ENCODE assay signal across 9 mouse cellular contexts in the genomic region with DNA sequence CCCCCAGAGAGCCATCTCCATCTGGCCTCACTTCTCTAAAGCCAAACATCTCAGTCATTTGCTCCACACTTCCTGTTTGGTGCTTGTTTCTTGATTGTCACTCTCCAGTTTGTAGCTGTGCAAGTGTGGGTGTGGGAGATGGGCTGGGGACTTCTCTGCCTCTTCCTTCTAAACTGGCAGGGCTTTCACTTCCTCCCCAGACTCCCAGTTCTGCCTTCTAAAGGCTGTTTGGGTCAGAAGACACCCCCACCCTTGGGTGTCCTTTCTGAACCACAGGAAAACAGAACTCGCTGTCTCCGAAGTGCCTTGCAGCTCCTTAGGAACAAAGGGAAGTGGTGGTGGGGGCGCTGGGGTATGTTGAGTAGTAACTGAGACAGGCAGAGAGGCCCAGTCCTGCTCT. TPM values are rescaled to one million over a fixed set of nuclear protein-coding genes. Genes with fewer than 3 reads are reported as not detected.
A peak's percentile ranks its signal among the peaks of the same experiment; 100 is the strongest.
DNase-seq lines count a peak whose midpoint lies in the region; TF ChIP-seq lines count a peak whose summit lies in the region.
"Had no signal": no experiment of that assay in that cellular context is flagged by ENCODE, and none has a peak within 500 bp of the region (broad histone marks: within the 10 kb centered on the region; RNA-seq: fewer than 3 reads in every experiment).

No protein-coding gene starts in this region.

- H3K27me3 ChIP-seq in cerebellum, adult 2 months (ENCODE audit: control insufficient read depth, insufficient read depth, low read length) = no peaks in the 10 kb centered on the region

- intact Hi-C loops in gastrocnemius, postnatal 14 days (cut with DNase I; ENCODE audit: low total_unique reads) = no loop called here

- H3K4me3 ChIP-seq in cerebellum, adult 2 months (replicated peaks; ENCODE audit: insufficient read depth, low read depth, low read length) = no peak overlapping the region

- TF ChIP-seq CTCF in cerebellum, adult 2 months (IDR thresholded peaks at IDR 0.05; ENCODE audit: borderline replicate concordance, insufficient read depth, low read depth, low read length) = no peak

- TF ChIP-seq POLR2A in cerebellum, adult 2 months (IDR thresholded peaks at IDR 0.05; ENCODE audit: borderline replicate concordance, insufficient read depth, low read length) = no peak

- no peak overlapping the region for H3K27ac ChIP-seq in cerebellum, adult 2 months (ENCODE audit: insufficient read depth, low read length)

- 95% methylated on average over 3 of the region's 3 CpGs for WGBS in cerebellum, adult 2 months

- peak; percentile 18 for DNase-seq in gastrocnemius, postnatal 14 days
- no peak for DNase-seq in gastrocnemius, adult 18-20 months (ENCODE audit: low spot score)
- peak; percentile 29 for DNase-seq in right cerebral cortex, postnatal 14 days
- no peak for DNase-seq in right cerebral cortex, postnatal 25 days
- DNase-seq in lung, postnatal 25 days (ENCODE audit: low spot score) = peak; percentile 78
- DNase-seq in thymus, postnatal 25 days = peak; percentile 28
- no peak for DNase-seq in cerebellum, adult 2 months
- DNase-seq in yolk sac, embryonic 10.5 days (ENCODE audit: low spot score) = no peak
- DNase-seq: cerebellum, adult 9-11 months had no signal

- 0 out of 2 replicates have a peak, but pooled peaks cover 2% of the 10 kb centered on the region for H3K4me1 ChIP-seq in cerebellum, adult 2 months (ENCODE audit: control insufficient read depth, insufficient read depth, low read length)

RNA-seq across cellular contexts. Expression of gene Il6ra, which starts 1.8 kb away (rescaled TPM):
- total RNA-seq in gastrocnemius, postnatal 14 days (2021) = 1 to 10 TPM; 2.4 to 8.7 TPM
- total RNA-seq in gastrocnemius, adult 18-20 months (2021) = 1 to 10 TPM; 3.1 to 7.2 TPM
- polyA plus RNA-seq in cerebellum, adult 2 months (2012; rRNA removed) = 1.1 and 1.3 TPM in 2 replicates

RNA-seq across cellular contexts. Expression of gene Atp8b2, which starts 52.1 kb away (rescaled TPM):
- 10 to 100 TPM; 20.6 to 28.7 TPM for total RNA-seq in gastrocnemius, postnatal 14 days (2021)
- 1 to 10 TPM; 5.2 to 5.5 TPM for total RNA-seq in gastrocnemius, adult 18-20 months (2021)
- 91.9 and 97.8 TPM in 2 replicates for polyA plus RNA-seq in cerebellum, adult 2 months (2012; rRNA removed)

Comparison
In these comparisons a context has a peak if more than half of its experiments do, and no peak if none do; other contexts are left out.
1. DNase-seq: peak in gastrocnemius, postnatal 14 days (single experiment), right cerebral cortex, postnatal 14 days (single experiment), lung, postnatal 25 days (single experiment) and thymus, postnatal 25 days (single experiment); none in gastrocnemius, adult 18-20 months (single experiment), right cerebral cortex, postnatal 25 days (single experiment), cerebellum, adult 2 months (0 of 2) and yolk sac, embryonic 10.5 days (single experiment).